Mouse (Mus musculus): ENCODE results near the gene Dnaja1. TPM values are rescaled to one million over a fixed set of nuclear protein-coding genes. Genes with fewer than 3 reads are reported as not detected.
A peak's percentile ranks its signal among the peaks of the same experiment; 100 is the strongest.

The Dnaja1 gene
- polyA plus RNA-seq, 1 experiment from 2014 or later: 686 TPM

MicroRNAs encoded within 50 kb of the gene (microRNA counts, 519-probe panel; counts per million panel counts)
- microRNA mmu-miR-207: 2,078 counts per million, percentile 34 among the panel's probes with 10 or more counts

Small RNAs within 50 kb of the gene (microRNA-seq; reads per million reads assigned to microRNA genes)
- gene Mir207: not detected

Other genes with a start within 250 kb of the Dnaja1 start
- gene Tmem215, start 250.0 kb upstream of the Dnaja1 start, polyA plus RNA-seq (2015; fragmentation: Nextera tagmentation; extraction: Ambion mirVana): 0.40 and 0.73 TPM in 2 replicates
- 56.9 and 64.9 TPM in 2 replicates for gene Aptx, start 19.0 kb upstream of the Dnaja1 start, polyA plus RNA-seq (2015; fragmentation: Nextera tagmentation; extraction: Ambion mirVana)
- 155 and 165 TPM in 2 replicates for gene Smu1, start 35.8 kb downstream of the Dnaja1 start, polyA plus RNA-seq (2015; fragmentation: Nextera tagmentation; extraction: Ambion mirVana)
- gene B4galt1, start 131.9 kb downstream of the Dnaja1 start, polyA plus RNA-seq (2015; fragmentation: Nextera tagmentation; extraction: Ambion mirVana): 6.9 and 7.7 TPM in 2 replicates
- not detected in 2 replicates for gene Spink4, start 197.9 kb downstream of the Dnaja1 start, polyA plus RNA-seq (2015; fragmentation: Nextera tagmentation; extraction: Ambion mirVana)
- 180 and 214 TPM in 2 replicates for gene Bag1, start 226.1 kb downstream of the Dnaja1 start, polyA plus RNA-seq (2015; fragmentation: Nextera tagmentation; extraction: Ambion mirVana)
- gene Chmp5, start 226.3 kb downstream of the Dnaja1 start, polyA plus RNA-seq (2015; fragmentation: Nextera tagmentation; extraction: Ambion mirVana): 167 and 183 TPM in 2 replicates
- gene Nfx1, start 248.8 kb downstream of the Dnaja1 start, polyA plus RNA-seq (2015; fragmentation: Nextera tagmentation; extraction: Ambion mirVana): 133 and 141 TPM in 2 replicates

All from forebrain, embryonic 16.5 days (tissue).